Mouse (Mus musculus) right cerebral cortex, adult 18-20 months (tissue): Measurements from ENCODE around the gene Cacna1g.
"Not testable (repeated sequence)": the region's sequence is repeated elsewhere in the genome, so short reads cannot be mapped to it uniquely, and the experiment has no call there.

Experiments
- DNase-seq: peaks from one replicate; pipeline ENCODE4 v3.0.0; 2022; ENCODE audit warnings: mixed read lengths

The Cacna1g gene

GRCm38 (mm10) chr11:94402029-94402428 lies 72.0 kb downstream of the Cacna1g start:
- not testable (repeated sequence) for DNase-seq

GRCm38 (mm10) chr11:94400996-94401395 lies 73.0 kb downstream of the Cacna1g start:
- DNase-seq: no peak

GRCm38 (mm10) chr11:94394107-94394506 lies 79.9 kb downstream of the Cacna1g start:
- DNase-seq: no peak

- not testable (repeated sequence) for DNase-seq
These were observed 80.5 kb downstream of the Cacna1g start for GRCm38 (mm10) chr11:94393490-94393889.

GRCm38 (mm10) chr11:94392672-94393109 lies 81.3 kb downstream of the Cacna1g start, which contains the start of gene Abcc3:
Gene Abcc3 (minus strand): TSS chr11:94392997.
- DNase-seq: no peak

- no peak for DNase-seq
These were observed 82.3 kb downstream of the Cacna1g start for GRCm38 (mm10) chr11:94391661-94392060.

GRCm38 (mm10) chr11:94390825-94391224 lies 83.2 kb downstream of the Cacna1g start:
- no peak for DNase-seq

- DNase-seq: no peak
These were observed 84.1 kb downstream of the Cacna1g start for GRCm38 (mm10) chr11:94389724-94390396.

GRCm38 (mm10) chr11:94389021-94389420 lies 85.0 kb downstream of the Cacna1g start:
- DNase-seq: no peak

GRCm38 (mm10) chr11:94387756-94388155 lies 86.2 kb downstream of the Cacna1g start:
- DNase-seq: no peak

GRCm38 (mm10) chr11:94385977-94386771 lies 87.8 kb downstream of the Cacna1g start:
- no peak for DNase-seq

- DNase-seq: no peak
These were observed 94.3 kb downstream of the Cacna1g start for GRCm38 (mm10) chr11:94379736-94380135.

GRCm38 (mm10) chr11:94379061-94379460 lies 94.9 kb downstream of the Cacna1g start:
- no peak for DNase-seq

- DNase-seq: no peak
These were observed 99.6 kb downstream of the Cacna1g start for GRCm38 (mm10) chr11:94374276-94374948.

GRCm38 (mm10) chr11:94370809-94371208 lies 103.2 kb downstream of the Cacna1g start:
- no peak for DNase-seq

GRCm38 (mm10) chr11:94369981-94370380 lies 104.0 kb downstream of the Cacna1g start:
- no peak for DNase-seq

- DNase-seq: no peak
These were observed 108.7 kb downstream of the Cacna1g start for GRCm38 (mm10) chr11:94365340-94365739.

- no peak for DNase-seq
These were observed 110.3 kb downstream of the Cacna1g start for GRCm38 (mm10) chr11:94363690-94364089.

- DNase-seq: no peak
These were observed 111.9 kb downstream of the Cacna1g start for GRCm38 (mm10) chr11:94362101-94362500.

- no peak for DNase-seq
These were observed 112.7 kb downstream of the Cacna1g start for GRCm38 (mm10) chr11:94361166-94361870.

GRCm38 (mm10) chr11:94359168-94359567 lies 114.8 kb downstream of the Cacna1g start:
- DNase-seq: no peak
